Mouse (Mus musculus) 416B (cell line): ENCODE measurements around the gene Rab11a.
A peak's percentile ranks its signal among the peaks of the same experiment; 100 is the strongest.
"Not testable (repeated sequence)": the region's sequence is repeated elsewhere in the genome, so short reads cannot be mapped to it uniquely, and the experiment has no call there.

Experiments used
- DNase-seq: peaks from one replicate; pipeline ENCODE4 v3.0.0; 2011; ENCODE audit warnings: low read depth

Rab11a gene

GRCm38 (mm10) chr9:64747735-64748134, 10.2 kb upstream of the Rab11a start:
- peak; percentile 82 for DNase-seq

GRCm38 (mm10) chr9:64742453-64742852, 4.9 kb upstream of the Rab11a start:
- no peak for DNase-seq

- DNase-seq: no peak
These were observed 1.4 kb upstream of the Rab11a start for GRCm38 (mm10) chr9:64739001-64739400.

- peak; percentile 89 for DNase-seq
These were observed 736 bp downstream of the Rab11a start for GRCm38 (mm10) chr9:64736639-64737405.

GRCm38 (mm10) chr9:64736076-64736638, 1.4 kb downstream of the Rab11a start:
- peak; percentile 69 for DNase-seq

- DNase-seq: not testable (repeated sequence)
These were observed 2.6 kb downstream of the Rab11a start for GRCm38 (mm10) chr9:64734992-64735391.

GRCm38 (mm10) chr9:64734166-64734565, 3.4 kb downstream of the Rab11a start:
- DNase-seq: peak; percentile 54

- DNase-seq: no peak
These were observed 6.5 kb downstream of the Rab11a start for GRCm38 (mm10) chr9:64731029-64731560.

- peak; percentile 33 for DNase-seq
These were observed 11.1 kb downstream of the Rab11a start for GRCm38 (mm10) chr9:64726454-64726853.

GRCm38 (mm10) chr9:64719526-64720163, 17.9 kb downstream of the Rab11a start:
- no peak for DNase-seq

GRCm38 (mm10) chr9:64710291-64710690, 27.3 kb downstream of the Rab11a start:
- DNase-seq: not testable (repeated sequence)

- DNase-seq: peak; percentile 31
These were observed 33.3 kb downstream of the Rab11a start for GRCm38 (mm10) chr9:64704073-64704840.

GRCm38 (mm10) chr9:64703420-64703965, 34.1 kb downstream of the Rab11a start:
- DNase-seq: peak; percentile 48

- DNase-seq: peak; percentile 91
These were observed 34.6 kb downstream of the Rab11a start for GRCm38 (mm10) chr9:64702937-64703336.

- DNase-seq: no peak
These were observed 35.2 kb downstream of the Rab11a start for GRCm38 (mm10) chr9:64702391-64702790.

GRCm38 (mm10) chr9:64701651-64702050, 35.9 kb downstream of the Rab11a start:
- DNase-seq: no peak

GRCm38 (mm10) chr9:64700451-64701311, 36.9 kb downstream of the Rab11a start:
- DNase-seq: no peak

- no peak for DNase-seq
These were observed 39.0 kb downstream of the Rab11a start for GRCm38 (mm10) chr9:64698586-64698985.

GRCm38 (mm10) chr9:64697677-64698076, 39.9 kb downstream of the Rab11a start:
- DNase-seq: no peak

- no peak for DNase-seq
These were observed 40.6 kb downstream of the Rab11a start for GRCm38 (mm10) chr9:64697006-64697405.

- DNase-seq: peak; percentile 69
These were observed 41.2 kb downstream of the Rab11a start for GRCm38 (mm10) chr9:64696404-64696803.
